Mouse (Mus musculus) spleen, postnatal 14 days (tissue): ENCODE data around the gene Anapc16.

Experiments used
- DNase-seq, 2 experiments: peaks; one replicate each; pipeline ENCODE4 v3.0.0; 2021 to 2022; ENCODE audit warnings: low spot score in 2 of 2

Anapc16 gene

DNA sequence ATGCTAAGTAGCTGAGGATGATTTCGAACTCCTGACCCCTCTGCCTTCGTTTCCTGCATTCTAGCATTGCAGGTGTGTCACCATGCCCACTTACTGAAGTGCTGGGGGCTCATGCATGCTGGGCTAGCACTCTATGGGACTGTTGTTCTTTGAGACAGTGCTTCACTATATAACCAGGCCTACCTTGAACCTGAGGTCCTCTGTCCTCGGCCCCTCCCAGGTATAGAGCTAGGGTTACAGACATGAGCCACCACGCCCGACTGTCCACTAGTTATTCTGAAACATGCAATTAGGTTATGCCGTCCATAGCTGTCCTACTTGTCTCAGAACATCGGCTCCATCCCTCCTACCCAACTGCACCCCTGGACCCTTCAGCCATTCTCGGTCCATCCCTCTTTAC lies 31.1 kb downstream of the Anapc16 start:
- no peak for DNase-seq

DNA sequence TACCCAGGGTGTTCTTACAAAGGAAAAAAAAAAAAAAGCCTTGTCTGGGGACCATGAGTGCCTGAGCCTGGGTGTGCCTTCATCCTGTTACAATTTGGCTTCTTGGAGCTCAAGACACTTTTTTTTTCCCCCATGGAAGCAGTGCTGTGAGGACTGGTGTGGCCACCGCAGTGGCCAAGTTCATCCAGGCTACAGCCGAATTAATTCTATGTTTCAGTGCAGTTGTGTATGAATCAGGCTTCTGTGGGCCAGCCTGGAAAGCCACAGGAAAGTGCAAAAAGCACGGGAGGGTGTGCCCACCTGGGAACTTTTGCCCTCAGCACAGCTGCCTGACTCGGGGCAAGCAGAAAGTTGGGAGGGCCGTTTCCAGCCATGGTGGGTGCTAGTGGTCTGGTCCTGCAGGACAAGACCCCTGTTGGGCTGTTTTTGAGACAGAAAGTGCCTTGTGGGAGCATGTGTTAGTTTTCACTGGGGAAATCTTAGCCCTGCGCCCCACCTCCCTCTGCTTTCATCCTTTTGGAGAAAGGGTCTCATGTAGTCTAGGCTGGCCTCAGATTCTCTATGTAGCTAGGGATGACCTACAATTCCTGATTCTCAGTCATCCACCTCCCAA lies 32.4 kb downstream of the Anapc16 start:
- DNase-seq, result no peak

DNA sequence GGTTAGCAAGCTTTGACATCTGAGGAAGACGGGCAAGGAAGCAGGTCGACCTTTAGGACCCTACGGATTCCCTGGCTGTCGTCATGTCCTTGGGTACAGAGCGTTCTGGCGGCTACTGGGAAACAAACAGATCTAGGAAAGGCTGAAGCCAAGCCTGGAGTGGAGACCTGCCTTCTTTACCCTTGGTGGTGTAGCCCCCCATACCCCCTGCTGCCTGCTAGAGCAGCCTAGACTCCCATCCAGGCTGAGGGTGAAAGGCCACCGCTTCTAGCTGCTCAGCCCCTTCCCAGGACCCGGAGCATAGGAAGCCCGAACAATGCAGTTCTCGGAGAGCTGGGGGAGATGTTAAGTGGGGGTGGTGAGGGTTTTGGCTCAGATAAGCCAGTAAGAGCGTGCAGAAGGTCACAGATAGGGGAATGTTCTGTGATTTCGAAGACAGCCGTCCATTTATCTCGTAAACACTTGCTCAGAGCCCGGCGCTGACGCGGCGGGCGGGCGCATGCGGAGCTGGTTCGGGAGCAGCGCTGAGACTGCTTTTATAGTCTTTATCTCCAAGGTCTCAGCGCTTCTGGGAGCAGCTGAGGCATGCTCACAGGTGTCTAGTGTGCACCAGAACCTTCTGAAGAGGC lies 33.0 kb downstream of the Anapc16 start:
- DNase-seq, result no peak

DNA sequence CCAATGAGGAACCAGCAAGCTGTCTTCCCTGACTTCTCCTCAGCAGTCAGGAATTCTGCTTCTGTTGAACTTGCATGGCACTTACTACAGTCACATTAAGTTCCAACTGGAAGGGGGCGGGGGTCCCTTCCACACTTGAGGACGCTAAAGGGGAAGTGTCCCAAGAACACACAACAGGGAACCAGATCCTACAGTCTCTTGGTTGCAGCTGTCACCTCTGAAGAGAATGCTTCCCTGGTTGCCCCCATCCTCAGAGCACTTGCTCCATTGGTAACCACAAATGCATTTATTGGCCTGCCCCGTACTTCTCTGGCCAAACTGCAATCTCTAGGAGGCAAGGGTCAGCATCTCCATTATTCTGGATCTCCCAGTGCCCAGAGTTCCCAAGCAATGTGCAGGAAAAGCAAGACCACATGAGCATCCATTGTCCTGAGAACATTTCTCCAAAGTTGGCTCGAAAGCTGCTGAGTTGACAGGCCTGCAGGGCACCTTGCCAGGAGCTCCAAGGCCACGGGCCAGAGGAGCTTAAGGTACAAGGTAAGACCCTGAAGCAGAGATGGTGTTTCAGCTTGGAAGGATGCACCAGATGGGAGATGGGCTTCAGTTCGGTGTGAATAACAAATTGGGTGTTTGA lies 35.5 kb downstream of the Anapc16 start:
- no peak for DNase-seq

DNA sequence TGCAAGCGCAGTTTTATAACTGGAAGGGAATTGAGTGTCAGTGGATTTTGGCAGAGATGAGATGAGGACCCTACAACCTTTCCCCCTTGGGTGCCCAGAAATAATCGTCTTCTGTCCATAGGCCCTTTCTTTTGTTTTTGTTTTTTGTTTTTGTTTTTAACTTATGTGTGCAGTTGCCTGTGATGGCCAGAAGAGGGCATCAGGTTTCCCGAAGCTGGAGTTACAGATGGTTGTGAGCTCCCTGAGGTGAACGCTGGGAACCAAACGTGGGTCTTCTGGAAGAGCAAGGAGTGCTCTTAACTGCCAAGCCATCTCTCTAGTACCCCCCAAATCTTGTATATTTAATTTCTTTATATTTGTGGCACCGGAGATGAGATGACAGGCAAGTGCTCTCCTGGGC lies 36.2 kb downstream of the Anapc16 start:
- no peak for DNase-seq

DNA sequence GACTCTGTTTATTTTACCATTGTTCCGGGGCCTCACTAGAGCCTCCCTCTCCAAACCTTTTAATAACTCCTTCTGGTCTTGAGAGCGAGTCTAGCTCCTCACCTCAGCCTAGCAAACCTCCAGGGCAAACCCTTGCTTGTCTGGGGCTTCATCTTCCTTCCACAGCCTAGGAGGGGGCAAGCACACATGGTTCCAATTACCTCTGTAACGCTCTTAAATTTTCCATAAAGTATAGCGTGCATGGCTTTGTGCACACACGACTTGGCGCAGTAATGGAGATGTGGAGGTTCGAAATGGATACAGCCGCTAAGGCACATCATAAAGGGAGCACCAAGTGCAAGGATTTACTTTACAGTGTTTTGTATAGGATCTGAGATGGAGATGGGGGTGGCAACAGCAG lies 37.1 kb downstream of the Anapc16 start:
- DNase-seq, result no peak

DNA sequence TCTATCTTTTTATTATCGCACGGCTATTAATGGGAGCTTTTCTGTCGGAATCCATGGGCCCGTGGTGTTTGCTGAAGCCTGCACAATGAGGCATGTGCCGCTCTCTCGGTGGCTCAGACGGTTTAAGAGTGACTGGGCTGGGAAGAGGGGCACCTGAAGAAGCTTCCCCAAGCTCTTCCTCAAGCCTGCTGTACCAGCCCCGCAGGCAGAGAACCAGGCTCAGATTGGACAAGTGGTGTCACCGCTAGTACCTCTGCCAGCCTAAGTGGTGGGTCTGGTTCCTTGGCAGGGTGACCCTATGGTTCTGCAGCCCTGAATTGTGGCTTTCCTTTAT lies 37.6 kb downstream of the Anapc16 start:
- DNase-seq, result no peak

DNA sequence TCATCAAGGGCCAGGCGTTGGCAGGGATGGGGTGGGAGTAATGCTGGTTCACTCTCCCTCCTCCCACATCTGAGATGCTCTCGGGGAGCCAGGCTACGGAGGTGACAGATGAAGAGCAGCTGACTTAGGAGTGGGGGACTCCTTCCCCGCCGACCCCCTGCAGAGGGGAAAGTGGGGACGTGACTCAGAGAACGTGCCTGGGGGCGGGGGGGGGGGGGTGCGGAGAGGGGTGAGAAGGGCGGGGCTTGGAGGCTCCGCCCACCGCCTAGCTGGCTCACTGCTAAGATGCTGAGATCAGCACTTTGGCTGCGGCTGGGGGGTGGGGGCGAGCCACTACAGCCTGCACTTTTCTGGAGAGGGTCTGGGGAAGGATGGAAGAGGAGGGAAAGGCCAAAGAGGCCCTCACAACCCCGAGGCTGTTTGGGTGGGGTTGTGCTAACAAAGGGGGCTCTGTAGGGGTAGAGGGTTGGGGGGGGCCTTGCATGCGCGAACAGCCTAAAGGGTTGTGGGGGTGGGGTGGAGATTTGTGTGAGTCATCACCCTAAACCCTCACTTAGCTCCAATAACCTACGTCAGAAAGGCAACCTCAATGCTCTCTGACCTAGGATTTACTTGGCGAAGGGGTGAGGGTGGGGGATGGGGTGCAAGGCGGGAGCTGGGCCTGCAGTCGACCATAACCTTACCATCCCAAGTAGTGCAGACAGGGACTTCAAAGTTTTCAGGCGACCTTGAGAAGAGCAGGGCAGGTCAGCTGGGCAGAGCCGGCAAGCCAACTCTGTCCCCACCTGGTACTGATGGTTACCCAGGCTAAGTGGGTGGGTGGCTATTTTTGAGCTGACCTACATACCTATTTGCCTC lies 38.2 kb downstream of the Anapc16 start:
- no peak for DNase-seq

DNA sequence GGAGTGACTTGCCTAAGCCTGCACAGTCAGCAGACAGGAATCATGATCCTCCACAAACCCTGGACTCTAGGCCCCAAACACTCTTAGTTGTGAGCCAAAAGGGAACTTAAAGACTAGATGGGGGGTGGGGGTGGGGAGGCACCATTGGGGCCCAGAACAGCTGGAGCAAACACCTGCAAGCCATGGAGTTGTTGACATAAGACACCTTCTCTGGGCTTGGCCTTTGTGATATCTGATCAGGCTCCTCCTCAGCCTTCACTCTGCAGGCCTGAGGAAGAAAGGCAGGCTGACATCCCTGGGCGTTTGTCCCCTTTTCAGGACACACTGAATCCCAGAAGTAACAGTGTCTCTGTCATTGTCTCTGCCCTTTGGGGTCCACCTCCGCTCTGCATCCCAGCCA lies 39.3 kb downstream of the Anapc16 start:
- DNase-seq, result no peak

DNA sequence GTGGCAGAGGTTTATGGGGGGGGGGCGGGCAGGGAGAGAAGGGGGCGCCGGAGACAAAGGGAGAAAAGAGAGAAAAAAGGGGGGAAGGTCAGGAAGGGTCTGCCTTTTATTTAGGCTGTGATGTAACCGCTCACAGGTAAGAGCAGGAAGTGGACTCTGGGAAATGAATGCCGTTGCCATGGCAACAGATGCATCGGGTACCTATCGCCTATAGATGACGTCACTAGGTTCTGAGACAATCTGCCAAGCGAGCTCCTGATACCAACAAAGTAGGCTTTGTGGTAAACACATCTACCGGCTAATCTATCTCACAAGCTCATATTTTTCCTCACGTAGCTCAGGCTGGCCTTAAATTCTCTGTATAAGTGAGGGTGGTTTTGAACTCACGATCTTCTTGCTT lies 43.4 kb downstream of the Anapc16 start:
- DNase-seq, result no peak

DNA sequence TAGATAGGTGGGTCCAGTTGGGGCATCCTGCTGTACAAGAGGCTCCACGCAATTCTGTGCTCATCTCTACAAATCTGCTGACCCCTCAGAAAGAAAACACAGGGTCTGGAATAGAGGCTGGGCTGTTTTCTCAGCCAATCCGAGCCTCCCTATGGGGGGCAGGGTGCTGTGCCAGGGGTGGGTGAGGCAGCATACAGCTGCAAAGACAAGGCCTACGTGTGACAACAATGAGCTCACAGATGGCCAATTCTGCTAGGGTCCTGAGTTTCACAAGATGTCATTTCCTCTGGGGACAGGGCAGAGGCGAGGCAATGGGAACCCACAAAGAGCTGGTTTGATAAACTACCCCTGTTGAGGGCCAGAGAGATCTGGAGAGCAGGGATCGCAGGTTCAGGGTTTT lies 44.5 kb downstream of the Anapc16 start:
- DNase-seq, result no peak

DNA sequence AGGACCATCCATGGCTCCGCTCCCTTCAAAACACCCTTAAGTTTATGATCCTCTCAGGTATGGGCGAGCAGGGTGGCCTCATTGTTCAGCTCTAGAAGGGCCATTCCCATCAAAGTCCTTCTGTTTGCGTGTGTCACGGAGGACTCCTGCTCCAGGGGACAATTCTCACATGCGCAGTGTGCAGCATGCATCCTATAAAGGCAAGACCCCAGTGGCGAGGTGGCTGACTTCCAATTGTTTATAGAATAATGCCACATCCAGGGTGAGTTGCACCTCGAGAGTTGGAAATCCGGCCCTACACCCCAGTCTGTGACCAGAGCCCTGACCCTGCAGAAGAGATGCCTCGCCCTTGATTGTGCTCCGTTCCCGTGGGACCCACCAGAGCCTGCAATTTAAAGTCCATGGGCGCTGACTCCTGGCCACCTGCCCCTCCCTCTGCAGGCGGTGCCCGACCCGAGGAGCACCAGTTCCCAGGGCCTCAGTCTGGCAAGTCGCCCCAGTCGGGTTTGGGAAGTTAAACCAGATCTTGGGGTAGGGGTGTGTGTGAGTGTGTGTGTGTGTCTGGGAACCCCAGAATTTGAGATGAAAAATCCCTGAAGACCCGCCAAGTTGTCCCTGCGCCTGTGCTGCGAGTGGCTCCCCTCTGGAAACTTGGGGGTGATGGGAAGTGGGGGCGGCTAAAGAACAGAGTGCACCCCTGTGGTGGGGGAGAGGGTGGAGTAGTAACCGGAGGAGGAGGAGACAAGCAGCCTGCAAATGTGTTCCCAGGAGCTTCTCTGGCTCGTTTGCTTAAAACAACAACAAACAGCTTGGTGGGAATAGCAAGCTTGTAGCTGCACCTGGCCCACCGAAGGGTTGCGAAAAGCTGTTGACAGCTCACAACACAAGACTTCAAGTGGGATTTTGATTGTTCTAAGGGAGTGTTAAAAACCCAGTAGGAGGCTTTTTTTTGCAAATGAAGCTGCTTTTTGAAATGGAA lies 45.5 kb downstream of the Anapc16 start:
- DNase-seq, result no peak

DNA sequence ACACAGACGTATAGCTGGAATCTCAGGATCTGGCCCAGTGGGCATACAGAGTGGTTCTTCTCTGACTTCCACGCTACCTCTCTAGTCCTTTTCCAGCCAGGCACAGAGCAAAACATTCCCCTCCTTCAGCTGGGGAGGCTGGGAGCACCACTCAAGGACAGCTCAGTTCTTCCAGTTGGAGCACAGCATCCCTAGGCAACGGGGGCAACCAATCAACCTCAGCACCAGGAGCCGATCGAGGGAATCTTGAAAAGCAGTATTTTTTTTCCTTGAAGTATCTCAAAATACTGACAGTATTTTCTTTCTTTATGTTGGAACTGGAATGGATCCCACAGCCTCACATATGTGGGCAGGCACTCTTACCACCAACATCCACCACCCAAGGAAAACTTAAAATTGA lies 46.3 kb downstream of the Anapc16 start:
- DNase-seq, result no peak

DNA sequence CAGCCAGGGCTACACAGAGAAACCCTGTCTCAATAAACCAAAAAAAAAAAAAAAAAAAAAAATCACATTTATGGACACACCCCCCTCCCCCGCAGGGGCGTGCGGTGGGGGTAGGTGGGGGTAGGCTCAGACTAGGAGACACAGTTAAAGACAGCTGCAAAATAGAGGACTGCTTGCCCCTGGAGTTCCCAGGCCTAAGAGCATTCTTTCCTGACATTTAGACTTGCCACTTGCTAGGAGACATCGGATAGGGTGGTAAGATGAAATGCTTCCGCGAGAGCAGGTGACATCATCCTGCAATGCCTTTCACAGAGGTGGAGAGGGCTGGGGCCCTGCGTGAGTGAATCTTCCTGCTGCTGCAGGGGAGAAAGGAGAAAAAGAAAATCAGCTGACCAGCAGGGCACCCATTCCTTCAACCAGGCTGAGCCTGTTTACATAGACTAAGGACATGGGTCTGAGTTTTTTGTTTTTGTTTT lies 49.3 kb downstream of the Anapc16 start:
- DNase-seq, result no peak

DNA sequence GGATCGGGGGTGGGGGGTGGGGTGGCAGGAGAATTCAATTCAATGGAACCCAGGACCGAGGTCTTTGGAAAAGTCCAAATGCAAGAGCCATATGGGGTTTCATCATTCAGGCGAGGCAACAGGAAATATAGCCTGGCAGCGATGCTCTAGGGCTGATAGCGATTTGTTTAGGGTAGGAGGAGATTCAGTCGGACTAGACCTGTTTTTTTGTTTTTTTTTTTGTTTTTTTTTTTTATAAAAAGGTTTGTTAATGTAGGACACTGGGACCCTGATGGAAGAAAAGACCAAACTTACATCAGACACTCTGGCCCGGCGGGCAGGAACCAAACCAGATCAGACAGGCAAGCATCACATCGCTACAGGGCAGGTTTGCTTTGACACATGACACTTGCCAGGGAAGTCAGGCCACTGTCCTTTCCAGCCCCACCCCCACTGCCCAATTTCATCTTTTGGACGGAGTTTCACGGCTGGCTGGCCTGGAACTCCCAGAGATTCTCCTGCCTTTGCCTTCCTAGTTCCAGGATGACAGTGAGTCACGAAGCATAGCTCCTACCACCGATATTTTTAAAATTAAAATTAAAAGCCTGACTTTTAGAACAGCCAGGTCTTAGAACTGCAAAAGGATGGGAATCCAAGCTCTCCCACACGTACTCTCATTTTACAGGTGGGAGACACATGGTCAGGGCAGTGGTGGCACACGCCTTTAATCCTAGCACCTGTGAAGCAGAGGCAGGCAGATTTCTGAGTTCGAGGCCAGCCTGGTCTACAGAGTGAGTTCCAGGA lies 50.0 kb downstream of the Anapc16 start:
- no peak for DNase-seq

DNA sequence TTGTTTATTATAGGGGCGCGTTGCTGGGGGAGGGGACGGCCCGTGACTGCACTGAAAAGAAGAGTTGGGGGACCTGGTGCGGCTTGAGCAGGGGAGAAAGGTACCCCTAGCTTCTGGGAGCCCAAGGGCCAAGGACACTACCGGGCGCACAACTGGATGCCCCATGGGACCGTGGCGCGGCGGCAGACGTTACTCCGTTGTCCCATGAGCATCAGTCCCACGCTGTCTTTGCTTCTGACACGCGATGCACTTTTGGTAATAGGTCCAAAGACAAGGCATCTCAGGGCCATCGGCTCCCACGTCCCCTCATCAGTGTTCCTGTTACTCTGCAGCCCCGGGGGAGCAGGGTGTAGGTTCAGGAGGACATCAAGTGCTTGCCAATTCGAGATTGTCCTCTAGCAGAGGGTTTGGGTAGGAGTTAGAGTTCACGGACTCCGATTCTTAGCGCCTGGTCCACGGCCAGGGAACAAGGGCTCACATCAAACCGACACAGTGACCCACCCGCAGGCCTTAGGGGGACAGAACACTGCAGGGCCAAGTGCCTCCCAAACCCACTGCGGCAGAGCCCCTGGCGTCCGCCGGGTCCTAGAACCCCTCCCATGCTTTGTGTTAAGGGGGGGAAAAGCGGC lies 50.7 kb downstream of the Anapc16 start:
- no peak for DNase-seq

DNA sequence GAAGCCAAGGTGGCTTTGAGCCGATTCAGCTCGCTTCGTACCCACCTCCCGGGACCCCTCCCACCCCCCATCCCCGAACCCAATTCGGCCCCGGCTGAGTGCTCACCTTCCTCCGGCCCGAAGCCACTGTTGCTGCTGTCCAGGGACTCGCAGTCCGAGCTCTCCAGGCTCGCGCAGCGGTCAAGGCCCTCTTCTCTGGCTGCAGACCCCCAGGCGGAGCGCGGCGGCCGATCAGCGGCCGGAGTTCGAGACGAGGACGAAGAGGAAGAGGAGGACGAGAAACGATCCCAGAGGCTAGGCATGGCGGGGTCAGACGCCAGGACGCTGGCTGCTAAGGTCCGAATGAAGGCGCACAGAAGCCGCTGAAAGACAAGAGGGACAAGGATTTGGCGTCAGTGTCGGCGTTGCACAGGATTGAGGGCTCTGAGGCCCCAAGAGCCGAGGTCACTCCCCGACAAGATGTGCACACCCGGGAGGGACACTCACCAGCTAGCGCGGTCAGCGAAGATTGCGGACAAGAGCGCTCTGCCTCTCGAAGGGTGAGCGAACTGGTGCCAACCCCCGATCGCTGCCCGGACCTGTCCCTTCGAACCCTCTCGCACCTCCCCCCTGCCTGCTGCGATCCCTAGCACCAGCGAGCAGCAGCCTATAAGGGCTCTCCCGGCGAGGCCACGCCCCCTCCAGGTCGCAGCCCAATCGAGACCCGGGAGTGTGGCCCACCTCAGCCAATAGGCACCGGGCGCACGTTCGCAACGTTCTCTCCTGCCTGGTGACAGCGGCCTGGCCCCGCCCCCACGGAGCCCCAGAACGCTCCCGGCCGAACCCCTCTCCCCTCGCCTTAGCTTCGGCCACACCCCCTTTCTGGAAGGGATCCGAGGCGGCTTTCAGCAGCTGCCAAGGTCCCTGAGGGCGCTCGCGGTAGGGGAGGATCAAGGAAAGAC lies 51.5 kb downstream of the Anapc16 start, which contains the start of gene Ddit4:
Gene Ddit4, minus strand, starts transcription at position 624 of the 941 bp plus-strand sequence.
- DNase-seq, result peak; percentile 98

DNA sequence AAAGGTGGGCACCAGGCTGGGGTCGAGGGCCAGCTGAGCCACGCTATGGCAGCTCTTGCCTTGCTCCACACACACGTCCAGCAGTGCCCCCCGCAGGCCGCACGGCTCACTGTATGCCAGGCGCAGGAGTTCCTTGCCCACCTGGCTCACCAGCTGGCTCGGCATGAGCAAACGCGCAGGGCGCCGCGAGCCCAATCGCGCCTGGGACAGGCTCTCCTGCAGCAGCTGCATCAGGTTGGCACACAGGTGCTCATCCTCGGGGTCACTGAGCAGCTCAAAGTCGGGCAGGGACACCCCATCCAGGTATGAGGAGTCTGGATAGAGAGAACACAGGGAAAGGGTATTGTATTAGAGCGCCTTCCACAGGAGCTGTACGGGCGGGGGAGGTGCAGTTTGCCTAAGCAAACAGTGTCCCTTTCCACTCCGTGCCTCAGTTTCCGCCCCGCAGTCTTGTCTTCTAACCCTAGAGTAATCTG lies 52.2 kb downstream of the Anapc16 start:
- DNase-seq, result peak; percentile 59 to 75
